Mouse (Mus musculus) forebrain, embryonic 14.5 days (tissue): ENCODE results near the gene Hectd1. TPM values are rescaled to one million over a fixed set of nuclear protein-coding genes. Genes with fewer than 3 reads are reported as not detected.

Source experiments
- ATAC-seq: fragments of 200-750 bp; cut with Nextera tagmentation; 2 replicates; pipeline ENCODE4 v1.8.0; 2017; ENCODE audit warnings: mild to moderate bottlenecking, moderate library complexity
- DNase-seq: peaks from one replicate; pipeline ENCODE4 v3.0.0-alpha.2; 2015; ENCODE audit warnings: low spot score
- H3K27ac ChIP-seq: fragments of 300-500 bp; sonication (generic); 2 replicates; pipeline ENCODE4 v1.5.1; 2014; ENCODE audit warnings: low read depth, mild to moderate bottlenecking, control low read depth, low read length, moderate library complexity
- H3K27me3 ChIP-seq: fragments of 300-500 bp; sonication (generic); replicated peaks from 2 replicates; pipeline ENCODE4 v1.6.1; 2014; ENCODE audit warnings: low read length, control low read depth, mixed read lengths; ENCODE audit not compliant: control insufficient read depth, insufficient read depth
- H3K36me3 ChIP-seq: fragments of 300-500 bp; sonication (generic); 2 replicates; pipeline ENCODE4 v1.6.1; 2014; ENCODE audit warnings: low read length, control low read depth; ENCODE audit not compliant: control insufficient read depth, insufficient read depth
- H3K4me1 ChIP-seq: fragments of 300-500 bp; sonication (generic); 2 replicates; pipeline ENCODE4 v1.6.1; 2014; ENCODE audit warnings: antibody characterized with exemption, low read length, control low read depth; ENCODE audit not compliant: control insufficient read depth, insufficient read depth
- H3K4me2 ChIP-seq: fragments of 300-500 bp; sonication (generic); 2 replicates; pipeline ENCODE4 v1.6.1; 2014; ENCODE audit warnings: mild to moderate bottlenecking, control low read depth, low read length
- H3K4me3 ChIP-seq: fragments of 300-500 bp; sonication (generic); 2 replicates; pipeline ENCODE4 v1.5.1; 2014; ENCODE audit warnings: low read depth, low read length, control low read depth
- H3K9ac ChIP-seq: fragments of 300-500 bp; sonication (generic); 2 replicates; pipeline ENCODE4 v1.6.1; 2014; ENCODE audit warnings: mild to moderate bottlenecking, low read length, control low read depth, moderate library complexity
- H3K9me3 ChIP-seq: fragments of 300-500 bp; sonication (generic); replicated peaks from 2 replicates; pipeline ENCODE4 v1.6.1; 2016; ENCODE audit warnings: low read length, control low read depth, mixed read lengths; ENCODE audit not compliant: control insufficient read depth
- WGBS: fragments of 180-500 bp; shearing (Covaris S2); extraction: QIAGEN DNeasy Blood & Tissue Kit; methylation state at CpG from one replicate; pipeline ENCODE4 v1.1.7; 2014; 5-methylcytosine and 5-hydroxymethylcytosine counted together
- polyA plus RNA-seq: library from polyadenylated mRNA; unstranded; fragments of >200 nt; fragmentation: Nextera tagmentation; extraction: Ambion mirVana; gene quantifications from 2 replicates; pipeline ENCODE4 v1.2.1, GENCODE M21; 2014

Hectd1 gene
- polyA plus RNA-seq, 1 experiment from 2014 or later, result 31.1 TPM

GRCm38 (mm10) chr12:51831931-51832330 is 2.6 kb upstream of the Hectd1 start:
- Histone ChIP-seq H3K4me1 (peaks cover 5% of the 10 kb centered on the region), H3K27ac (no peak overlapping the region), H3K9me3 (no peaks in the 10 kb centered on the region), H3K4me3 (no peak overlapping the region), H3K27me3 (no peaks in the 10 kb centered on the region), H3K4me2 (no peak overlapping the region), H3K36me3 (no peaks in the 10 kb centered on the region), H3K9ac (no peak overlapping the region)
- ATAC-seq (no peak), DNase-seq (no peak)
- 69% methylated on average over 13 of the region's 13 CpGs for WGBS

GRCm38 (mm10) chr12:51831296-51831695 is 2.0 kb upstream of the Hectd1 start:
- no peaks in the 10 kb centered on the region for H3K9me3 ChIP-seq
- no peak for ATAC-seq

GRCm38 (mm10) chr12:51830671-51831070 is 1.3 kb upstream of the Hectd1 start:
- H3K4me3 ChIP-seq, result peak overlapping the region; percentile 95; the same call in 1 of the 2 replicates
- WGBS, result 89% methylated on average over 1 of the region's 1 CpGs

More at GRCm38 (mm10) chr12:51831296-51831695, 2.0 kb upstream of the Hectd1 start:
- Histone ChIP-seq H3K9ac (no peak overlapping the region), H3K4me2 (no peak overlapping the region), H3K4me1 (peaks cover 5% of the 10 kb centered on the region), H3K27me3 (no peaks in the 10 kb centered on the region), H3K27ac (no peak overlapping the region), H3K4me3 (no peak overlapping the region), H3K36me3 (no peaks in the 10 kb centered on the region)
- DNase-seq, result no peak
- 87% methylated on average over 3 of the region's 3 CpGs for WGBS

GRCm38 (mm10) chr12:51830077-51830402 is 704 bp upstream of the Hectd1 start:
- peak overlapping the region; percentile 100 for H3K9ac ChIP-seq
- no peaks in the 10 kb centered on the region for H3K9me3 ChIP-seq
- H3K4me3 ChIP-seq, result peak overlapping the region; percentile 95
- H3K27me3 ChIP-seq, result no peaks in the 10 kb centered on the region
- H3K4me1 ChIP-seq, result peaks cover 5% of the 10 kb centered on the region
- H3K4me2 ChIP-seq, result peak overlapping the region; percentile 74
- WGBS, result under 1% methylated on average over 12 of the region's 12 CpGs
- peaks cover 8% of the 10 kb centered on the region for H3K36me3 ChIP-seq
- ATAC-seq (peak; percentile 4; the same call in 1 of the 2 replicates), DNase-seq (no peak)
- H3K27ac ChIP-seq, result peak overlapping the region; percentile 98

More at GRCm38 (mm10) chr12:51830671-51831070, 1.3 kb upstream of the Hectd1 start:
- Histone ChIP-seq H3K4me1 (peaks cover 5% of the 10 kb centered on the region), H3K27me3 (no peaks in the 10 kb centered on the region), H3K36me3 (peaks cover 4% of the 10 kb centered on the region), H3K27ac (no peak overlapping the region), H3K4me2 (peak overlapping the region; percentile 74; the same call in 1 of the 2 replicates), H3K9me3 (no peaks in the 10 kb centered on the region), H3K9ac (no peak overlapping the region)
- no peak for ATAC-seq
- DNase-seq, result no peak

- ATAC-seq, result peak; percentile 11
- Histone ChIP-seq H3K4me3 (peak overlapping the region; percentile 95), H3K9ac (peak overlapping the region; percentile 100), H3K27me3 (no peaks in the 10 kb centered on the region), H3K27ac (peak overlapping the region; percentile 98), H3K4me2 (peak overlapping the region; percentile 74), H3K36me3 (peaks cover 8% of the 10 kb centered on the region), H3K4me1 (peaks cover 5% of the 10 kb centered on the region), H3K9me3 (no peaks in the 10 kb centered on the region)
- under 1% methylated on average over 61 of the region's 66 CpGs for WGBS
- peak; percentile 55 for DNase-seq
Observed at GRCm38 (mm10) chr12:51828716-51829289, 533 bp downstream of the Hectd1 start.

GRCm38 (mm10) chr12:51827958-51828650 is 1.2 kb downstream of the Hectd1 start:
- Histone ChIP-seq H3K9ac (peak overlapping the region; percentile 100), H3K27ac (peak overlapping the region; percentile 98), H3K9me3 (no peaks in the 10 kb centered on the region), H3K4me3 (peak overlapping the region; percentile 95), H3K36me3 (peaks cover 8% of the 10 kb centered on the region), H3K27me3 (no peaks in the 10 kb centered on the region), H3K4me2 (peak overlapping the region; percentile 74), H3K4me1 (peaks cover 5% of the 10 kb centered on the region)
- DNase-seq (no peak), ATAC-seq (no peak)
- WGBS, result 29% methylated on average over 6 of the region's 6 CpGs

GRCm38 (mm10) chr12:51825338-51825737 is 4.0 kb downstream of the Hectd1 start:
- no peak for DNase-seq
- H3K4me3 ChIP-seq, result no peak overlapping the region
- H3K27ac ChIP-seq, result no peak overlapping the region
- no peak for ATAC-seq
- no peaks in the 10 kb centered on the region for H3K9me3 ChIP-seq
- H3K4me2 ChIP-seq, result no peak overlapping the region
- peaks cover 3% of the 10 kb centered on the region for H3K4me1 ChIP-seq
- H3K9ac ChIP-seq, result no peak overlapping the region
- H3K27me3 ChIP-seq, result no peaks in the 10 kb centered on the region
- H3K36me3 ChIP-seq, result peaks cover 8% of the 10 kb centered on the region
- 84% methylated on average over 2 of the region's 2 CpGs for WGBS

GRCm38 (mm10) chr12:51823311-51823710 is 6.0 kb downstream of the Hectd1 start:
- DNase-seq (no peak), ATAC-seq (no peak)
- peaks cover 8% of the 10 kb centered on the region for H3K36me3 ChIP-seq
- WGBS, result 61% methylated on average over 5 of the region's 5 CpGs
- peaks cover 3% of the 10 kb centered on the region for H3K4me1 ChIP-seq
- no peak overlapping the region for H3K27ac ChIP-seq
- no peaks in the 10 kb centered on the region for H3K27me3 ChIP-seq
- no peak overlapping the region for H3K4me2 ChIP-seq
- no peaks in the 10 kb centered on the region for H3K9me3 ChIP-seq
- no peak overlapping the region for H3K9ac ChIP-seq
- no peak overlapping the region for H3K4me3 ChIP-seq

- no peak overlapping the region for H3K27ac ChIP-seq
- H3K4me2 ChIP-seq, result no peak overlapping the region
- peaks cover 3% of the 10 kb centered on the region for H3K4me1 ChIP-seq
- H3K9ac ChIP-seq, result no peak overlapping the region
- WGBS, result 74% methylated on average over 2 of the region's 2 CpGs
- H3K9me3 ChIP-seq, result no peaks in the 10 kb centered on the region
- no peak for ATAC-seq
- H3K36me3 ChIP-seq, result peaks cover 8% of the 10 kb centered on the region
- H3K27me3 ChIP-seq, result no peaks in the 10 kb centered on the region
- DNase-seq, result no peak
- no peak overlapping the region for H3K4me3 ChIP-seq
Observed at GRCm38 (mm10) chr12:51822861-51823260, 6.5 kb downstream of the Hectd1 start.
